13 mouse cellular contexts compared by ENCODE assay signal in genomic region chr16:90845038-90845437, GRCm38 (mm10). TPM values are rescaled to one million over a fixed set of nuclear protein-coding genes. Genes with fewer than 3 reads are reported as not detected.
DNase-seq lines count a peak whose midpoint lies in the region; ATAC-seq and TF ChIP-seq lines count a peak whose summit lies in the region.
"Had no signal": no experiment of that assay in that cellular context is flagged by ENCODE, and none has a peak within 500 bp of the region (broad histone marks: within the 10 kb centered on the region; RNA-seq: fewer than 3 reads in every experiment).

No protein-coding gene starts in this region.

- no peak overlapping the region for H3ac ChIP-seq in myocyte (ENCODE audit: control insufficient read depth, insufficient read length)

- H3K36me3 ChIP-seq in heart, embryonic 16.5 days (ENCODE audit: control insufficient read depth, insufficient read depth): no peaks in the 10 kb centered on the region
- H3K36me3 ChIP-seq in heart, embryonic 11.5 days (ENCODE audit: control insufficient read depth, insufficient read depth, low read length): no peaks in the 10 kb centered on the region
- no peaks in the 10 kb centered on the region for H3K36me3 ChIP-seq in midbrain, embryonic 14.5 days (ENCODE audit: control insufficient read depth, insufficient read depth, low read length)
- no peaks in the 10 kb centered on the region for H3K36me3 ChIP-seq in midbrain, embryonic 13.5 days
- no peaks in the 10 kb centered on the region for H3K36me3 ChIP-seq in forebrain, embryonic 15.5 days
- H3K36me3 ChIP-seq in myocyte (ENCODE audit: control insufficient read depth, insufficient read depth): no peaks in the 10 kb centered on the region

- H3K27me3 ChIP-seq in heart, embryonic 16.5 days (ENCODE audit: control insufficient read depth, insufficient read depth, low read length): no peaks in the 10 kb centered on the region
- H3K27me3 ChIP-seq in heart, embryonic 11.5 days (ENCODE audit: control insufficient read depth, insufficient read depth, low read length): no peaks in the 10 kb centered on the region
- no peaks in the 10 kb centered on the region for H3K27me3 ChIP-seq in midbrain, embryonic 14.5 days (ENCODE audit: control insufficient read depth, insufficient read depth, low read length)
- no peaks in the 10 kb centered on the region for H3K27me3 ChIP-seq in midbrain, embryonic 13.5 days
- no peaks in the 10 kb centered on the region for H3K27me3 ChIP-seq in forebrain, embryonic 15.5 days
- H3K27me3 ChIP-seq in myocyte (ENCODE audit: control insufficient read depth, insufficient read depth, insufficient read length): no peaks in the 10 kb centered on the region

- DNase-seq in midbrain, embryonic 14.5 days: peak; percentile 50
- no peak for DNase-seq in retina, embryonic 14.5 days (ENCODE audit: low spot score)
- DNase-seq in neural tube, embryonic 10.5 days (ENCODE audit: extremely low spot score, low spot score): no peak
- DNase-seq: adrenal gland, adult 8-10 months; gastrocnemius, postnatal 10 days; kidney, adult 9 months; left cerebral cortex, postnatal 4 days had no signal

- peak overlapping the region; percentile 69 for H3K27ac ChIP-seq in heart, embryonic 16.5 days (ENCODE audit: low read length)
- no peak overlapping the region for H3K27ac ChIP-seq in heart, embryonic 11.5 days (ENCODE audit: low read depth, low read length)
- H3K27ac ChIP-seq in midbrain, embryonic 14.5 days (replicated peaks; ENCODE audit: low read depth, low read length): 0 out of 2 replicates have a peak overlapping the region, but pooled peaks have one; percentile 15
- no peak overlapping the region for H3K27ac ChIP-seq in midbrain, embryonic 13.5 days
- H3K27ac ChIP-seq in forebrain, embryonic 15.5 days (replicated peaks): peak overlapping the region; percentile 58
- H3K27ac ChIP-seq: liver, embryonic 14.5 days had no signal

- H3K4me2 ChIP-seq in heart, embryonic 16.5 days (ENCODE audit: low read depth, low read length): peak overlapping the region; percentile 39
- H3K4me2 ChIP-seq in heart, embryonic 11.5 days: no peak overlapping the region
- H3K4me2 ChIP-seq in midbrain, embryonic 14.5 days (ENCODE audit: low read length): no peak overlapping the region
- no peak overlapping the region for H3K4me2 ChIP-seq in midbrain, embryonic 13.5 days (replicated peaks)
- H3K4me2 ChIP-seq in forebrain, embryonic 15.5 days (replicated peaks): no peak overlapping the region; the same call in 1 of the 2 replicates
- peak overlapping the region; percentile 53 for H3K4me2 ChIP-seq in myocyte (ENCODE audit: low read depth)

- no peaks in the 10 kb centered on the region for H3K9me3 ChIP-seq in heart, embryonic 16.5 days (replicated peaks; ENCODE audit: control insufficient read depth, low read length)
- H3K9me3 ChIP-seq in heart, embryonic 11.5 days (replicated peaks; ENCODE audit: control insufficient read depth, low read length): 0 out of 2 replicates have a peak, but pooled peaks cover 2% of the 10 kb centered on the region
- H3K9me3 ChIP-seq in midbrain, embryonic 14.5 days (ENCODE audit: control insufficient read depth, low read length): no peaks in the 10 kb centered on the region
- no peaks in the 10 kb centered on the region for H3K9me3 ChIP-seq in midbrain, embryonic 13.5 days
- H3K9me3 ChIP-seq in forebrain, embryonic 15.5 days: no peaks in the 10 kb centered on the region

- 33% methylated on average over 6 of the region's 6 CpGs for WGBS in heart, embryonic 16.5 days
- 68% methylated on average over 6 of the region's 6 CpGs for WGBS in heart, embryonic 11.5 days (ENCODE audit: insufficient replicate concordance)
- WGBS in midbrain, embryonic 14.5 days: 44% methylated on average over 6 of the region's 6 CpGs
- WGBS in midbrain, embryonic 13.5 days: 50% methylated on average over 6 of the region's 6 CpGs
- WGBS in forebrain, embryonic 15.5 days: 24% methylated on average over 6 of the region's 6 CpGs

- no peak overlapping the region for H3K9ac ChIP-seq in heart, embryonic 16.5 days (ENCODE audit: low read length)
- H3K9ac ChIP-seq in heart, embryonic 11.5 days (ENCODE audit: low read depth, low read length): no peak overlapping the region
- no peak overlapping the region for H3K9ac ChIP-seq in midbrain, embryonic 14.5 days (replicated peaks; ENCODE audit: low read length)
- no peak overlapping the region for H3K9ac ChIP-seq in midbrain, embryonic 13.5 days (replicated peaks)
- no peak overlapping the region for H3K9ac ChIP-seq in forebrain, embryonic 15.5 days (replicated peaks)
- H3K9ac ChIP-seq: liver, embryonic 14.5 days had no signal

- peaks cover 21% of the 10 kb centered on the region for H3K4me1 ChIP-seq in heart, embryonic 16.5 days (ENCODE audit: control insufficient read depth, insufficient read depth, low read length)
- H3K4me1 ChIP-seq in heart, embryonic 11.5 days (ENCODE audit: control insufficient read depth, insufficient read depth, low read length): peaks cover 10% of the 10 kb centered on the region; the same call in 1 of the 2 replicates
- peaks cover 17% of the 10 kb centered on the region for H3K4me1 ChIP-seq in midbrain, embryonic 14.5 days (ENCODE audit: control insufficient read depth, insufficient read depth, low read length)
- H3K4me1 ChIP-seq in midbrain, embryonic 13.5 days (replicated peaks): peaks cover 41% of the 10 kb centered on the region
- H3K4me1 ChIP-seq in forebrain, embryonic 15.5 days: peaks cover 43% of the 10 kb centered on the region

- H3K79me2 ChIP-seq in myocyte (ENCODE audit: control insufficient read depth, insufficient read depth): peaks cover 7% of the 10 kb centered on the region

- ATAC-seq in heart, embryonic 16.5 days (replicated peaks; ENCODE audit: extremely low read depth, insufficient read depth, low FRiP score): peak; percentile 62
- ATAC-seq in heart, embryonic 11.5 days (replicated peaks; ENCODE audit: insufficient number of reproducible peaks, low FRiP score, low TSS enrichment): no peak
- no peak for ATAC-seq in midbrain, embryonic 14.5 days (ENCODE audit: low FRiP score, low TSS enrichment)
- ATAC-seq in midbrain, embryonic 13.5 days: no peak
- ATAC-seq in forebrain, embryonic 15.5 days (replicated peaks): peak; percentile 53

- no peak overlapping the region for H3K4me3 ChIP-seq in heart, embryonic 16.5 days (ENCODE audit: low read length)
- no peak overlapping the region for H3K4me3 ChIP-seq in heart, embryonic 11.5 days (ENCODE audit: low read depth, low read length)
- no peak overlapping the region for H3K4me3 ChIP-seq in midbrain, embryonic 14.5 days (replicated peaks; ENCODE audit: low read depth, low read length)
- no peak overlapping the region for H3K4me3 ChIP-seq in midbrain, embryonic 13.5 days (replicated peaks)
- H3K4me3 ChIP-seq in forebrain, embryonic 15.5 days: no peak overlapping the region
- no peak overlapping the region for H3K4me3 ChIP-seq in myocyte

- TF ChIP-seq POLR2A in myocyte (IDR thresholded peaks at IDR 0.05; ENCODE audit: insufficient read length, low read depth): no peak

TF ChIP-seq in myocyte, 11 proteins besides CTCF, POLR2A, EP300 and RAD21:
- TF ChIP-seq E2F4 (IDR thresholded peaks at IDR 0.05; ENCODE audit: insufficient read depth): no peak
- TF ChIP-seq POLR2AphosphoS2 (IDR thresholded peaks at IDR 0.05; ENCODE audit: insufficient read length, low read depth): no peak
- TF ChIP-seq MYOD1 (IDR thresholded peaks at IDR 0.05; ENCODE audit: control insufficient read depth in 1 of 3, insufficient read length in 2 of 3, low read depth in 2 of 3): no peak

RNA-seq across cellular contexts. Expression of gene Eva1c, which starts 18.5 kb away (rescaled TPM):
- polyA plus RNA-seq in heart, embryonic 16.5 days (2015; fragmentation: Nextera tagmentation; extraction: Ambion mirVana): 3.3 TPM in 2 replicates
- 1.3 and 1.9 TPM in 2 replicates for polyA plus RNA-seq in heart, embryonic 11.5 days (2014; fragmentation: Nextera tagmentation; extraction: Ambion mirVana)
- 1.4 and 2.4 TPM in 2 replicates for polyA plus RNA-seq in midbrain, embryonic 14.5 days (2014; fragmentation: Nextera tagmentation; extraction: Ambion mirVana)
- polyA plus RNA-seq in midbrain, embryonic 13.5 days (2015; fragmentation: Nextera tagmentation; extraction: Ambion mirVana): 1.7 and 2.6 TPM in 2 replicates
- 6.4 and 6.5 TPM in 2 replicates for polyA plus RNA-seq in forebrain, embryonic 15.5 days (2015; fragmentation: Nextera tagmentation; extraction: Ambion mirVana)
- 4.5 TPM for polyA plus RNA-seq in myocyte (2012; fragmentation: generic; extraction: Trizol)

RNA-seq across cellular contexts. Expression of gene Urb1, which starts 34.8 kb away (rescaled TPM):
- 6.7 and 7.2 TPM in 2 replicates for polyA plus RNA-seq in heart, embryonic 16.5 days (2015; fragmentation: Nextera tagmentation; extraction: Ambion mirVana)
- polyA plus RNA-seq in heart, embryonic 11.5 days (2014; fragmentation: Nextera tagmentation; extraction: Ambion mirVana): 7.0 and 9.9 TPM in 2 replicates
- polyA plus RNA-seq in midbrain, embryonic 14.5 days (2014; fragmentation: Nextera tagmentation; extraction: Ambion mirVana): 9.8 and 11.6 TPM in 2 replicates
- 8.7 and 9.8 TPM in 2 replicates for polyA plus RNA-seq in midbrain, embryonic 13.5 days (2015; fragmentation: Nextera tagmentation; extraction: Ambion mirVana)
- 10.0 and 11.8 TPM in 2 replicates for polyA plus RNA-seq in forebrain, embryonic 15.5 days (2015; fragmentation: Nextera tagmentation; extraction: Ambion mirVana)
- polyA plus RNA-seq in myocyte (2012; fragmentation: generic; extraction: Trizol): 4.5 TPM

Comparison
In these comparisons a context has a peak if more than half of its experiments do, and no peak if none do; other contexts are left out.
1. ATAC-seq: peak in heart, embryonic 16.5 days (single experiment) and forebrain, embryonic 15.5 days (single experiment); none in heart, embryonic 11.5 days (single experiment), midbrain, embryonic 14.5 days (single experiment) and midbrain, embryonic 13.5 days (single experiment).
2. H3K27ac ChIP-seq: peak in heart, embryonic 16.5 days (single experiment), midbrain, embryonic 14.5 days (single experiment) and forebrain, embryonic 15.5 days (single experiment); none in heart, embryonic 11.5 days (single experiment) and midbrain, embryonic 13.5 days (single experiment).
3. H3K4me2 ChIP-seq: peak in heart, embryonic 16.5 days (single experiment) and myocyte (single experiment); none in heart, embryonic 11.5 days (single experiment), midbrain, embryonic 14.5 days (single experiment), midbrain, embryonic 13.5 days (single experiment) and forebrain, embryonic 15.5 days (single experiment).